Mouse (Mus musculus): Measurements from ENCODE around the gene Olfr56.
"Not testable (repeated sequence)": the region's sequence is repeated elsewhere in the genome, so short reads cannot be mapped to it uniquely, and the experiment has no call there.

GRCm38 (mm10) chr11:48978240-48978939 lies at the start of gene Olfr56:
- TF ChIP-seq TAL1, GATA1 (IDR thresholded peaks at IDR 0.05; ENCODE audit: low read length): not testable (repeated sequence)
